Mouse (Mus musculus) hindbrain, embryonic 10.5 days (tissue): ENCODE results near the gene Mme. TPM values are rescaled to one million over a fixed set of nuclear protein-coding genes. Genes with fewer than 3 reads are reported as not detected.

ENCODE experiments used
- polyA plus RNA-seq: library from polyadenylated mRNA; unstranded; fragments of >200 nt; fragmentation: Nextera tagmentation; extraction: Ambion mirVana; gene quantifications from 2 replicates; pipeline ENCODE4 v1.2.1, GENCODE M21; 2016

Gene Mme
- polyA plus RNA-seq, 1 experiment from 2014 or later, result 14.3 TPM

Other genes starting within 250 kb of the Mme start
- gene Gm34302, start 242.3 kb downstream of the Mme start, polyA plus RNA-seq, result not detected in 2 replicates